Mouse (Mus musculus) midbrain, postnatal 0 days (tissue): ENCODE data around the gene Syt17. TPM values are rescaled to one million over a fixed set of nuclear protein-coding genes. Genes with fewer than 3 reads are reported as not detected.

Experiments used
- ATAC-seq: fragments of 200-750 bp; cut with Nextera tagmentation; 2 replicates; pipeline ENCODE4 v1.8.0; 2017; ENCODE audit warnings: moderate number of reproducible peaks, mild to moderate bottlenecking, moderate TSS enrichment, moderate library complexity; ENCODE audit not compliant: low FRiP score
- DNase-seq: peaks from one replicate; pipeline ENCODE4 v3.0.0-alpha.2; 2015; ENCODE audit warnings: low spot score
- H3K27ac ChIP-seq: fragments of 300-500 bp; sonication (generic); 2 replicates; pipeline ENCODE4 v1.5.1; 2014; ENCODE audit warnings: low read depth, mild to moderate bottlenecking, low read length, mixed read lengths
- H3K27me3 ChIP-seq: fragments of 300-500 bp; sonication (generic); 2 replicates; pipeline ENCODE4 v1.6.1; 2014; ENCODE audit warnings: low read length, control low read depth, mixed read lengths; ENCODE audit not compliant: insufficient read depth
- H3K36me3 ChIP-seq: fragments of 300-500 bp; sonication (generic); 2 replicates; pipeline ENCODE4 v1.6.1; 2014; ENCODE audit warnings: low read length, control low read depth, mixed read lengths; ENCODE audit not compliant: insufficient read depth
- H3K4me1 ChIP-seq: fragments of 300-500 bp; sonication (generic); 2 replicates; pipeline ENCODE4 v1.6.1; 2014; ENCODE audit warnings: mild to moderate bottlenecking, control low read depth, antibody characterized with exemption, low read length, mixed read lengths; ENCODE audit not compliant: insufficient read depth
- H3K4me2 ChIP-seq: fragments of 300-500 bp; sonication (generic); 2 replicates; pipeline ENCODE4 v1.6.1; 2014; ENCODE audit warnings: low read depth, mild to moderate bottlenecking, low read length, mixed read lengths; ENCODE audit not compliant: poor library complexity, severe bottlenecking
- H3K4me3 ChIP-seq: fragments of 300-500 bp; sonication (generic); 2 replicates; pipeline ENCODE4 v1.5.1; 2014; ENCODE audit warnings: low read depth, mild to moderate bottlenecking, low read length, moderate library complexity
- H3K9ac ChIP-seq: fragments of 300-500 bp; sonication (generic); replicated peaks from 2 replicates; pipeline ENCODE4 v1.6.1; 2014; ENCODE audit warnings: mild to moderate bottlenecking, low read length, moderate library complexity, mixed read lengths; ENCODE audit not compliant: poor library complexity, severe bottlenecking
- H3K9me3 ChIP-seq: fragments of 300-500 bp; sonication (generic); 2 replicates; pipeline ENCODE4 v1.6.1; 2016; ENCODE audit warnings: low read length, control low read depth
- CTCF ChIP-seq: IDR thresholded peaks from 2 replicates; pipeline ENCODE4 v1.5.1; 2016; ENCODE audit warnings: antibody characterized with exemption, mild to moderate bottlenecking
- WGBS: fragments of 180-500 bp; shearing (Covaris S2); extraction: QIAGEN DNeasy Blood & Tissue Kit; methylation state at CpG from one replicate; pipeline ENCODE4 v1.1.7; 2014; 5-methylcytosine and 5-hydroxymethylcytosine counted together
- polyA plus RNA-seq: library from polyadenylated mRNA; unstranded; fragments of >200 nt; fragmentation: Nextera tagmentation; extraction: Ambion mirVana; gene quantifications from 2 replicates; pipeline ENCODE4 v1.2.1, GENCODE M21; 2015
- total RNA-seq: library from RNA; depleted of rRNA; stranded (reverse); fragments of >200 nt; gene quantifications from 2 replicates; pipeline ENCODE4 v1.2.3, GENCODE M21; 2014

Syt17 gene
- total and polyA plus RNA-seq, 2 experiments from 2014 or later = 31.6 to 61.3 TPM

- H3K27me3 ChIP-seq = peaks cover 43% of the 10 kb centered on the region
- no peaks in the 10 kb centered on the region for H3K36me3 ChIP-seq
- H3K9me3 ChIP-seq = no peaks in the 10 kb centered on the region
- no peak overlapping the region for H3K9ac ChIP-seq
- no peak for DNase-seq
- no peak overlapping the region for H3K27ac ChIP-seq
- TF ChIP-seq CTCF = no peak
- H3K4me2 ChIP-seq = 0 out of 2 replicates have a peak overlapping the region, but pooled peaks have one; percentile 4
- peak overlapping the region; percentile 44; the same call in 1 of the 2 replicates for H3K4me3 ChIP-seq
- ATAC-seq = no peak
- WGBS = 19% methylated on average over 57 of the region's 57 CpGs
- peaks cover 6% of the 10 kb centered on the region; the same call in 1 of the 2 replicates for H3K4me1 ChIP-seq
Observed at GRCm38 (mm10) chr7:118489706-118490665, 42.0 kb upstream of the Syt17 start.

GRCm38 (mm10) chr7:118488060-118488664 is 40.1 kb upstream of the Syt17 start:
- 28% methylated on average over 8 of the region's 8 CpGs for WGBS
- H3K27me3 ChIP-seq = peaks cover 43% of the 10 kb centered on the region
- H3K9me3 ChIP-seq = no peaks in the 10 kb centered on the region
- no peak for DNase-seq
- TF ChIP-seq CTCF = no peak; the same call in 1 of the 2 replicates
- H3K4me1 ChIP-seq = peaks cover 6% of the 10 kb centered on the region; the same call in 1 of the 2 replicates
- no peak overlapping the region for H3K4me2 ChIP-seq
- no peak overlapping the region for H3K4me3 ChIP-seq
- no peak overlapping the region for H3K27ac ChIP-seq
- no peak overlapping the region for H3K9ac ChIP-seq
- no peaks in the 10 kb centered on the region for H3K36me3 ChIP-seq
- ATAC-seq = no peak

GRCm38 (mm10) chr7:118486917-118487316 is 38.9 kb upstream of the Syt17 start:
- ATAC-seq = no peak
- no peak overlapping the region for H3K9ac ChIP-seq
- H3K36me3 ChIP-seq = no peaks in the 10 kb centered on the region
- no peak overlapping the region for H3K4me3 ChIP-seq
- H3K4me1 ChIP-seq = peaks cover 6% of the 10 kb centered on the region; the same call in 1 of the 2 replicates
- no peak overlapping the region for H3K4me2 ChIP-seq
- no peak overlapping the region for H3K27ac ChIP-seq
- no peaks in the 10 kb centered on the region for H3K9me3 ChIP-seq
- no peak for TF ChIP-seq CTCF
- H3K27me3 ChIP-seq = peaks cover 31% of the 10 kb centered on the region
- 65% methylated on average over 5 of the region's 5 CpGs for WGBS
- no peak for DNase-seq

- no peak overlapping the region for H3K4me3 ChIP-seq
- H3K27ac ChIP-seq = no peak overlapping the region
- H3K27me3 ChIP-seq = 0 out of 2 replicates have a peak, but pooled peaks cover 8% of the 10 kb centered on the region
- no peak for ATAC-seq
- no peak overlapping the region for H3K9ac ChIP-seq
- no peak for DNase-seq
- H3K4me2 ChIP-seq = no peak overlapping the region
- H3K9me3 ChIP-seq = no peaks in the 10 kb centered on the region
- TF ChIP-seq CTCF = no peak
- no peaks in the 10 kb centered on the region for H3K36me3 ChIP-seq
- 86% methylated on average over 1 of the region's 1 CpGs for WGBS
- H3K4me1 ChIP-seq = no peaks in the 10 kb centered on the region
Observed at GRCm38 (mm10) chr7:118483996-118484395, 36.0 kb upstream of the Syt17 start.

GRCm38 (mm10) chr7:118482001-118482400 is 34.0 kb upstream of the Syt17 start:
- Histone ChIP-seq H3K9ac (no peak overlapping the region), H3K27ac (no peak overlapping the region), H3K4me1 (no peaks in the 10 kb centered on the region), H3K9me3 (no peaks in the 10 kb centered on the region), H3K4me2 (no peak overlapping the region), H3K27me3 (0 out of 2 replicates have a peak, but pooled peaks cover 3% of the 10 kb centered on the region), H3K4me3 (no peak overlapping the region), H3K36me3 (no peaks in the 10 kb centered on the region)
- DNase-seq (no peak), ATAC-seq (no peak)
- TF ChIP-seq CTCF = no peak
- WGBS = 88% methylated on average over 2 of the region's 2 CpGs
